Mouse (Mus musculus): ENCODE results near the gene Kif1b. TPM values are rescaled to one million over a fixed set of nuclear protein-coding genes. Genes with fewer than 3 reads are reported as not detected.
A peak's percentile ranks its signal among the peaks of the same experiment; 100 is the strongest.
"Not testable (repeated sequence)": the region's sequence is repeated elsewhere in the genome, so short reads cannot be mapped to it uniquely, and the experiment has no call there.

The Kif1b gene
- total and polyA plus RNA-seq, 3 experiments = 41.6 to 186 (median 154) TPM

GRCm38 (mm10) chr4:149172083-149172482, 135.4 kb downstream of the Kif1b start:
- TF ChIP-seq EP300 (IDR thresholded peaks at IDR 0.05; ENCODE audit: insufficient read depth, low read depth, low read length) (no peak), CTCF (IDR thresholded peaks at IDR 0.05) (0 out of 2 replicates have a peak, but pooled peaks have one; percentile 10)

GRCm38 (mm10) chr4:149171581-149171981, 135.9 kb downstream of the Kif1b start:
- H3K4me1 ChIP-seq (ENCODE audit: control insufficient read depth, insufficient read depth, low read length) = peaks cover 7% of the 10 kb centered on the region
- no peaks in the 10 kb centered on the region for H3K36me3 ChIP-seq (ENCODE audit: control insufficient read depth, insufficient read depth, low read length)
- no peaks in the 10 kb centered on the region for H3K27me3 ChIP-seq (ENCODE audit: control insufficient read depth, insufficient read depth, low read length)
- no peak overlapping the region for H3K9ac ChIP-seq (ENCODE audit: low read depth, low read length)
- intact Hi-C loops (cut with DNase I) = no loop called here
- WGBS = 62% methylated on average over 5 of the region's 5 CpGs
- TF ChIP-seq CTCF (IDR thresholded peaks at IDR 0.05) (no peak), POLR2A (IDR thresholded peaks at IDR 0.05; ENCODE audit: insufficient read depth, low read depth, low read length) (no peak), EP300 (IDR thresholded peaks at IDR 0.05; ENCODE audit: insufficient read depth, low read depth, low read length) (no peak)
- H3K79me2 ChIP-seq (replicated peaks; ENCODE audit: control insufficient read depth, insufficient read depth, low read length) = no peaks in the 10 kb centered on the region
- no peak overlapping the region for H3K4me3 ChIP-seq
- peak overlapping the region; percentile 52 for H3K27ac ChIP-seq
- DNase-seq = peak in 1 of 2 experiments; percentile 55

More at GRCm38 (mm10) chr4:149172083-149172482, 135.4 kb downstream of the Kif1b start:
- Histone ChIP-seq H3K36me3 (ENCODE audit: control insufficient read depth, insufficient read depth, low read length) (no peaks in the 10 kb centered on the region), H3K4me1 (ENCODE audit: control insufficient read depth, insufficient read depth, low read length) (peaks cover 7% of the 10 kb centered on the region), H3K79me2 (replicated peaks; ENCODE audit: control insufficient read depth, insufficient read depth, low read length) (no peaks in the 10 kb centered on the region), H3K27ac (peak overlapping the region; percentile 52), H3K9ac (ENCODE audit: low read depth, low read length) (no peak overlapping the region), H3K27me3 (ENCODE audit: control insufficient read depth, insufficient read depth, low read length) (no peaks in the 10 kb centered on the region), H3K4me3 (no peak overlapping the region)
- peak; percentile 62 to 64 for DNase-seq
- 88% methylated on average over 5 of the region's 5 CpGs for WGBS
- intact Hi-C loops (cut with DNase I) = no loop called here

DNA sequence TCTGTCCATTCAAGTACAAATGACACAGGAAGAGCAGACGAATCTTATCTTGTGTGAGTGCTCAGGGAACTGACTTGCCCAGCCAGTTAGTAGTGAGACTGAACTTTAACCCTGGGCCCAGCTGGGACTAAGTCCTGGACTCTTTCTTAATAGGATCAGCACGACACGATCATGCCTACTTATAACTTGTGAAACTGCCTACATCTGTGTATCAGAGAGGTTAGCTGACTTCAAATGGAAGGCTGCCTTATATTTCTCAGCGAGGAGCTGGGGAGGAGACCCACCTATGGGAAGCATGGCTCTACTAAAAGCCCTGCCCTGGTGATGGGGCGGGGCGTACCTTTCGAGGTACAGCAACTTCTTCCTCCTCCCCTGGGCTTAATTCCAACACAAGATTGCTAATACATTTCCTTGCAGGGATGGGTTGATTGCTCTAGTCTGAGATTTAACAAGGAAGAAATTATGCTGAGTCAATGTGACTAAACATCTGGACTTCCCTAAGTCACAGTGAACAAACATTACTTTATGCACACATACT, 137.0 kb downstream of the Kif1b start:
- no peak for TF ChIP-seq POLR2A (IDR thresholded peaks at IDR 0.05; ENCODE audit: insufficient read depth, low read depth, low read length)
- no peak for TF ChIP-seq CTCF (IDR thresholded peaks at IDR 0.05)
- TF ChIP-seq EP300 (IDR thresholded peaks at IDR 0.05; ENCODE audit: insufficient read depth, low read depth, low read length) = no peak
- intact Hi-C loops (cut with DNase I) = no loop called here
- no peak overlapping the region for H3K9ac ChIP-seq (ENCODE audit: low read depth, low read length)
- DNase-seq = peak in 1 of 2 experiments; percentile 30
- no peaks in the 10 kb centered on the region for H3K79me2 ChIP-seq (replicated peaks; ENCODE audit: control insufficient read depth, insufficient read depth, low read length)
- H3K4me1 ChIP-seq (ENCODE audit: control insufficient read depth, insufficient read depth, low read length) = peaks cover 7% of the 10 kb centered on the region
- no peaks in the 10 kb centered on the region for H3K36me3 ChIP-seq (ENCODE audit: control insufficient read depth, insufficient read depth, low read length)
- WGBS = 47% methylated on average over 7 of the region's 7 CpGs
- no peak overlapping the region for H3K4me3 ChIP-seq
- H3K27ac ChIP-seq = peak overlapping the region; percentile 31; the same call in 1 of the 2 replicates
- H3K27me3 ChIP-seq (ENCODE audit: control insufficient read depth, insufficient read depth, low read length) = no peaks in the 10 kb centered on the region

- DNase-seq; H3K27me3 ChIP-seq (ENCODE audit: control insufficient read depth, insufficient read depth, low read length); H3K4me1 ChIP-seq (ENCODE audit: control insufficient read depth, insufficient read depth, low read length); H3K79me2 ChIP-seq (replicated peaks; ENCODE audit: control insufficient read depth, insufficient read depth, low read length); H3K4me3 ChIP-seq; H3K9ac ChIP-seq (ENCODE audit: low read depth, low read length); H3K36me3 ChIP-seq (ENCODE audit: control insufficient read depth, insufficient read depth, low read length); intact Hi-C loops (cut with DNase I): not testable (repeated sequence)
- H3K27ac ChIP-seq = peak overlapping the region; percentile 31; the same call in 1 of the 2 replicates
- WGBS = 75% methylated on average over 7 of the region's 8 CpGs
Measured at GRCm38 (mm10) chr4:149169926-149170325, 137.6 kb downstream of the Kif1b start.

- intact Hi-C loops (cut with DNase I) = no loop called here
- Histone ChIP-seq H3K27ac (no peak overlapping the region), H3K9ac (ENCODE audit: low read depth, low read length) (no peak overlapping the region), H3K4me3 (no peak overlapping the region), H3K36me3 (ENCODE audit: control insufficient read depth, insufficient read depth, low read length) (no peaks in the 10 kb centered on the region), H3K27me3 (ENCODE audit: control insufficient read depth, insufficient read depth, low read length) (no peaks in the 10 kb centered on the region), H3K4me1 (ENCODE audit: control insufficient read depth, insufficient read depth, low read length) (peaks cover 7% of the 10 kb centered on the region), H3K79me2 (replicated peaks; ENCODE audit: control insufficient read depth, insufficient read depth, low read length) (no peaks in the 10 kb centered on the region)
- 47% methylated on average over 2 of the region's 2 CpGs for WGBS
- no peak for DNase-seq
- TF ChIP-seq POLR2A (IDR thresholded peaks at IDR 0.05; ENCODE audit: insufficient read depth, low read depth, low read length) (no peak), CTCF (IDR thresholded peaks at IDR 0.05) (no peak), EP300 (IDR thresholded peaks at IDR 0.05; ENCODE audit: insufficient read depth, low read depth, low read length) (no peak)
Measured at GRCm38 (mm10) chr4:149168016-149168415, 139.5 kb downstream of the Kif1b start.

GRCm38 (mm10) chr4:149166957-149167611, 140.4 kb downstream of the Kif1b start:
- Histone ChIP-seq H3K79me2 (replicated peaks; ENCODE audit: control insufficient read depth, insufficient read depth, low read length) (no peaks in the 10 kb centered on the region), H3K27ac (peak overlapping the region; percentile 75), H3K36me3 (ENCODE audit: control insufficient read depth, insufficient read depth, low read length) (no peaks in the 10 kb centered on the region), H3K4me1 (ENCODE audit: control insufficient read depth, insufficient read depth, low read length) (peaks cover 4% of the 10 kb centered on the region), H3K9ac (ENCODE audit: low read depth, low read length) (peak overlapping the region; percentile 25), H3K27me3 (ENCODE audit: control insufficient read depth, insufficient read depth, low read length) (no peaks in the 10 kb centered on the region), H3K4me3 (peak overlapping the region; percentile 67)
- DNase-seq = peak in 1 of 2 experiments; percentile 62
- intact Hi-C loops (cut with DNase I) = loop anchor here (2.0 kb wide), 2 partner anchors 22 to 66 kb away; no protein-coding TSS in a partner anchor
- TF ChIP-seq CTCF (IDR thresholded peaks at IDR 0.05) (no peak), EP300 (IDR thresholded peaks at IDR 0.05; ENCODE audit: insufficient read depth, low read depth, low read length) (no peak), POLR2A (IDR thresholded peaks at IDR 0.05; ENCODE audit: insufficient read depth, low read depth, low read length) (peak; percentile 19; the same call in 1 of the 2 replicates)
- under 1% methylated on average over 27 of the region's 27 CpGs for WGBS
